Mouse (Mus musculus) liver, adult (tissue): ENCODE measurements around the gene Zfp691.

Experiments
- GATA4 ChIP-seq: IDR thresholded peaks from 2 replicates; pipeline ENCODE4 v1.6.1; 2014; ENCODE audit warnings: mild to moderate bottlenecking, low read length; ENCODE audit not compliant: insufficient replicate concordance

The Zfp691 gene

DNA sequence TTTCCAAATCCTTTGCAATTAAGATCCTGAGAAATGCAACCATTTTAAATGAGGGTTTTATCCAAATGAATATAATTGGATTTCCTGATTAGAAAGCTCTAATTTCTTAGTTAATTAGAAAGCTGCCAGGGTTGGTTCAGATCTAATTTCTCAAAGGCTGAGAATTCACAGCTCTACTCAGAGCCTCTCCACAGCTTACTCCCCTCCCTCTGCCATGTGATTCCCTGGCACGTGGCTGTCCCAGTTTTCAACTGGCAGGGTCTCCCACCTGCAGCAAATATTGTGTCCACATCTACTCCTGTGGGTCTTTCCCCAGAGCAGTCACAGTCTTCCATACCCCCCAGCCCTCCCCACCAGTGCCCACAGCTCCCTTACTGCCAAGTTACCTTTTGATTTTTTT is 9.5 kb upstream of the Zfp691 start:
- no peak for TF ChIP-seq GATA4

DNA sequence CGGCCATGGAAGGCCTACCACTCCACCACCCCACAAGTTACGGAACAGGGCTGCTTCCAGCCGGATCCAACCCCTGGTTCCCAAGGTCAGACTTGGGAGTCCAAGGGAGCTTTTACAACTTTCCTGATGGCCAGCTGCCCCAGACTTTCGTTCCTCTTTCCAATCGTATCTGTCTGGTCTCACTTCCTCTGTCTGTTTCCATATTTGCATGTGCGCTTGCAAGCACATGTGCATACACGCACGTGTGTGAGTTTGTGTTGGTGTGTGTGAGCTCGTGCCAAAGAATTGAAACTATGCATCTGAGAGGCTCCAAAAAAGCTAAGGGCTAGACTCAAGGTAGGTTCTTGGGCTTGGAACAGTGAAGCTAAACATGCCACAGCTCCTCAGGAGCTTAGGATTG is 7.5 kb upstream of the Zfp691 start:
- no peak for TF ChIP-seq GATA4

DNA sequence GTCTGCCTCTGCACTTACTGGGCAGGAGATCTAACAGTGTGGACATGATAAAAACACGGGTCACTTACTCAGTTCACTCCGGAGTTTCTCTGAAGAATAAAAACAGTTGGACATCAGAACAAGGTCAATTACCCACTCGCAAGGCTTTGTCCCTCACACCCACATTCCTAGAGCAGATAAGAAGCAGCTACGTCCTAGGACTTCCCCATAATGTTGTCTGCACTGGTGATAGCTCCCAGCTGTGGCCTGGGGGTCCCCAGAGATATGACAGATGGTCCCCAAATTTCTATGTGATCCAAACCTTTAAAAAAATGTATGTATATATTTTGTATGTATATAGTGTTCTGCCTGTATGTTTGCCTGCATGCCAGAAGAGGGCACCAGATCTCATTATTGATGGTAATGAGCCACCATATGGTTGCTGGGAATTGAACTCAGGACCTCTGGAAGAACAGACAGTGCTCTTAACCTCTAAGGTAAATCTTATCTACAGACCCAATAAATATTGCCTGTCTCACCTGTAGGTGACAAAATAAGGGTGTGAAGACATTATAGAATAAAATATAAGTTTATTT is 6.2 kb upstream of the Zfp691 start:
- no peak for TF ChIP-seq GATA4

DNA sequence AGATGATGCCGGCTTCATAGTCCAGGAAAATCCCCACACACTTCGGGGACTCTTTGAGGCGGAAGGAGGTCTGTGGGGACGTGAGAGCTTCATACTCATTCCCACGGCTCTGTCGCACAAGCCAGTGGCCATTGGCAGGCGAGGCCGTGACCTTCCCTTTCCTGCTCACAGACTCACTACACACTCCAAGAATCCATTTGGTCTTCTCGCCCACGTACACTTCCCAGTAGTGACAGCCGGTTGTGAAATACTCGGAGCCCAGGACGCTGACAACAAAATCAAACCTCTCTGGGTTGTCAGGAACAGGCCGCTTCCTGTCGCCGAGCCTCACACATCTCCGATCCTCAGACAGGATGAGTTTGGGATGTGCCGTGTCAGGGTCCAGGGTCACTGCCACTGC is 4.3 kb upstream of the Zfp691 start:
- TF ChIP-seq GATA4: no peak

DNA sequence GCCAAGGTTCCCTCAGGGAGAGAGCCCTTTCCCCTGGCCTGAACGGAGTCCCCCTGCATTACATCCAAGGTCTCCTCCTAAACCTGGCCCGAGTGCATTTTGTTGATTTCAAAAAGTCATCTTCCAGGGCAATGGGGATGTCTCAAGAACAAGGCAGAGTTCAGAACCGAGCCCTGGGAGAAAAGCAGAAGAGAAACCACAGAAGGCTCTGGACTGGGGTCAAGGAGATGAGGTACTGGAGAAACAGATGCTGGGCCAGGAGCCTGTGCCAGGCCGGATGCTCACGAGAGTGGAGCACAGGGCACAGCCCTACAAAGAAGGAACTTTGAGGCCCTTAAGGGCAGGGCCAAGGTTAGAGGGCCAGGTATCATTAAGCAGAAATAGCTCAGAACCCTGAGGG is 3.7 kb upstream of the Zfp691 start:
- no peak for TF ChIP-seq GATA4

DNA sequence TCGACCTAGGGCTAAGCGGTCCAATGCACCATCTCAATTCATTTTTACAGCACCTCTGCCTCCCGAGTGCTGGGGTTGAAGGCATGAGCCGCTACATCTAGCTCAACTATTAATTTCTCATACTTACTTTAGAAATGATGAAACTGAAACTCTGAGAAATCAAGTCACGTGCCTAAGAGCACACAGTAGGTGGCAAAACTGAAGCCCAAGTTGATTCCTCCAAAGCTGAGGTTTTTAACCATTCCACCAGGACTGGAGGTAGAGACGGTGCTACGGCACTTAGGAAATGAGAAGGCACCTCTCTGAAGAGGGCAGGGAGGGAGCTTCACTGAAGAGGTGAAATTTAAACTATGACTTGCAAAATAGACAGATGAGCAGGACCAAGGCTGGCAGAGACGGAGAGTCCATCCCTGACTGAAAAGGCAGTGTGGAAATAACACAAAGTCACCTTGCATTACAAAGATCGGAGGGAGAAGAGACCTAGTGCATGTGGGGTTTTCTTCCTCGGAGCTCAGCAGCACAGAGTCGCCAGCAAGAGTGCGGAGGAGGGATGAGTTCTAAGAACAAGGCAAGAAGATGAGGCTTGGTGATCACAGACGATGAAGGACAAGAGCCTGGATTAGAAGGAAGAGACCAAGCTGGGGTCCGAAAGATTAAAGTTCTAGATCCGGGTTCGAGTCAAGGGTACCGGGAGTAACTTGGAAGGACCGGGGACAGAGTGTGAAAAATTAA is 910 bp downstream of the Zfp691 start:
- no peak for TF ChIP-seq GATA4

DNA sequence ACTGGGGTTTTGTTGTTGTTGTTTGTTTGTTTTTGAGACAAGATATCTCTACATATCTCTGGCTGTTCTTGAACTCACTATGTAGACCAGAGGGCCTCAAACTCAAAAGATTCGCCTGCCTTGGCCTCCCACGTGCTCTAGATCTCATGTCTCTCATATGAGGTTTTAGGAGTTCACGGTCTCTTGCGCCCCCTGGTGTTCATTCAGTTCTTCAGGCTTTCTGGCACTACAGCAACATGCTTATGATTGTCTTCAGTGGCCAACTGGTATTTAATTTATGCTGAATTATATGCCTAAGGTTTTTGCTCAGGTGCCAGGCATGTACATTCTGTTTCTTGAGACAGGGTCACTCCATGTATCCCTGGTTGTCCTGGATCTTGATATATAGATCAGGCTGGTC is 6.3 kb downstream of the Zfp691 start:
- TF ChIP-seq GATA4: no peak

DNA sequence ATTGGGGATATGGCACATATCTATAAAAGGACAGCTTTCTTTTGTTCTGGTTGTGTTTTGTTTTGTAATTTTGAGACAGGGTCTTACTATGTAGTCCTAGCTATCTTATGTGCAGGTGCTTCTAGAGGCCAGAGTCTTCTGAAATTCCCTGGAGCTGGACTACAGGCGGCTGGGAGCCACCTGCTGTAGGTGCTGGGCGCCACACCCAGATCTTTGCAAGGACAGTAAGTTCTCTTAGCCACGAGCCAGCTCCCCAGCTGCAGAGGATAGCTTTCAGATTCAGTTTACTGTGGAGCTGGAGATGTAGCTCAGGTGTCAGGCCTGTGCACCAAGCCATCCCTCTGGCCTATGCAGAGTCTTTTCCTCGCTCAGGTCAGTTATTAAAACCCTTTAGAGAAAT is 6.9 kb downstream of the Zfp691 start:
- TF ChIP-seq GATA4: no peak

DNA sequence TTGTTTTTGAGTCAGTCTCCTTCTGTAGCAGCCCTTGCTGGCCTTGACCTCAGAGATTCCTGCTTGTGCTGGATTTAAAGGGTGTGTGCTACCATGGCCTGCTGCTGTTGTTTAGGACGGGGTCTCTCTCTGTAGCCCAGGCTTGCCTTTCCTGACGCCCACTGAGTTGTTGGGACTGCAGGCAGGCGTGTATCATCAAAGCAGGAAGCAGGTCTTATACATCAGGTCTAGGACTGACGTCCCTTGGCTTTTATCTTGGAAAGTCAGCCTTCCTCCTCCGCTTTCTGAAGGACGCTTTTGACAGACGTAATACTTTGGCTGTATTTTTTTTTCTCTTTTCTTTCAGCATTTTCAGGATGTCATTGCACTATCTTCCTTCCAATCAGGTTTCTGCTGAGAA is 8.1 kb downstream of the Zfp691 start:
- no peak for TF ChIP-seq GATA4

DNA sequence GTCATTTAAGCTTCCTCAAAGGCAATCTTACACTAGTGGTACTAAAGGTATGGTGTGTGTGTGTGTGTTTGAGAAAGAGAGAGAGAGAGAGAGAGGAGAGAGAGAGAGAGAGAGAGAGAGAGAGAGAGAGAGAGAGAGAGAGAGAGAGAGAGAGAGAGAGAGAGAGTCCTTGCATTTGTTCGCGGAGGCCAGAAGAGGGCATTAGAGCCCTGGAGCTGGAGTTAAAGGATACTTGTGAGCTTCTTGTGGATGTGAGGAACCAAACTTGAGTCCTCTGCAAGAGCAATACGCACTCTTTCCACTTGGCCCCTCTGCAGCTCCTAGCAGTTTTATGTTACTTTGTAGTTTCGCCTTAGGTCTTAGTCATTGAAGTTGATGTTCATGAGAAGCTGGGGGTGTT is 11.0 kb downstream of the Zfp691 start:
- TF ChIP-seq GATA4: no peak

DNA sequence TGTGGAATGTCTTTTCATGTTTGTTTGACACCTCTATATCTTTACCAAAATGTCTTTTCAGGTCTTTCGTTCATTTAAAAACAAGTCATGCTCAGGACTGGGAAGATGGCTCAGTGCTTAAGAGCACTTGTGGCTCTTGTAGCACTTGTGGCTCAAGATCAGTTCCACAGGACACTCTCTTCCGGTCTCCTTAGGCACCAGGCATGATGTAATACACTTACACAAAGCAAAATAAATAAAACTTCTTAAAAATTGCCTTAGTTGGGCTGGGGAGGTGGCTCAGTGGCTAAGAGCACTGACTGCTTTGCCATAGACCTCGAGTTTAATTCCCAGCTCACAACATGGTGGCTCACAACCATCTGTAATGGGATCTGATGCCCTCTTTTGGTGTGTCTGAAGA is 12.6 kb downstream of the Zfp691 start:
- TF ChIP-seq GATA4: no peak

DNA sequence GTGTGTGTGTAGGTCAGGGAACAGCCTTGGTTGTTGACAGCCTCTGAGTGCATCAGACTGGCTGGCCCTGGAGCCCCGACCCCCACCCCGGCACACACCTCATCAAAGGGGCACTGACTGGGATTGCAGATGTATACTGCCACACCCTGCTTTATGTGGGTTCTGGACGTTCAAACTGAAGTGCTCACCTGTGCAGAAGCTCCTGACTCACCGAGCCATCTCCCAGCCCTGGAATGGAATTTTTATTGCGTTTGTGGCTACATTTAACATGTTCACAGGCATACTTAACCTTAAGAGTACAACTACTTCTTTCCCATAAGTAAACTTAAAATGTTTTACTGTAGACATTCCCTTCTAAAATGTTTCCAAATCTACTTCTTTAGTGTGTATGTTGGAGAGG is 16.1 kb downstream of the Zfp691 start:
- no peak for TF ChIP-seq GATA4

DNA sequence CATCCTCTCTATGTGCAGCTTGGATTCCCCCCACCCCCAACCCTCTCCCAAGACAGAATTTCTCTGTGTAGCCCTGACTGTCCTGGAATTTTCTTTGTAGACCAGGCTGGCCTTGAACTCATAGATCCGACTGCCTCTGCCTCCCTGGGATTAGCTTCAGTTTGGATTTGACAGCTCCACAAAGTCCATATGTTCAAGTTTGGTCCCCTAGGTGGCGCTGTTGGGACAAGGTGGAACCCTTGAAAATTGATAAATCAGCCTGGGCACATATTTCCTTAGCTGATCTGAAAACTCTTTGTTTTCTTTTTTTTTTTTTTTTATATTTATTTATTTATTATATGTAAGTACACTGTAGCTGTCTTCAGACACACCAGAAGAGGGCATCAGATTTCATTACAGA is 16.8 kb downstream of the Zfp691 start:
- TF ChIP-seq GATA4: no peak

DNA sequence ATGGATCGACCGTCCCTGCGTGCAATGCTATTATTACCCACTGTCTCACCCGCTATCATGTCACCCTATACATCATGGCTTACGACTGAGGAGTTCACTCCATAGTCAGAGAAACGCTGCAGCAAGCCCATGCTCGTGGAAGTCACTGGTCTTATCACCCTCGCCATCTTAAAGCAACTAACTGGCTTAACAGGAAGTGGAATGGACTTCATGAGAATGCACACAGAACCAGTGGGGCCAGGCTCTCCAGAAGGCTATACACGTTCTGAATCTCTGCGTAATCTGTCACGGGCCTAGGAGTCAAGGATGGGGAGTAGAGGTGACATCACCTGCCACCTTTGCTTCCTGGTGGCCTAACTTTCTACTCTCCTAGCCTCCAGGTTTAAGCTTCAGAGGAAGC is 25.3 kb downstream of the Zfp691 start:
- TF ChIP-seq GATA4: no peak

DNA sequence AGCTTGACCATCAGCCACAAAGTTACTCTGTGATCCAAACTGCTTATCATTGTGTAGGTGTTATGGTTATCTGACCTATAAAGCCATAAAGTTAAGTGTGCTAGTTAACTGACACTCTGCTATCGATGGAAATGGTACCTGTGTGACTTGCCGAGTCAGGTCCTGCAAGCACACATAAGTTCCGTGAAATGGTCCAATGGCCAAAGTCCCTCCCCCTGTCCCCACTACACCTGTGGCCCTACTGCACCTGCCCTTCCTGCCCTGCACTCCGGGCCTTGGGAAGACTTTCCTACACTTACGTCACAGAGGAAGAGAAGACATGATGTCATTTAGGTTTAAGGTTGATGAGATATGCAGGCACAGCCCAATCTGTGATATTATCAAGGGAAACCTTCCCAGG is 26.6 kb downstream of the Zfp691 start:
- no peak for TF ChIP-seq GATA4

DNA sequence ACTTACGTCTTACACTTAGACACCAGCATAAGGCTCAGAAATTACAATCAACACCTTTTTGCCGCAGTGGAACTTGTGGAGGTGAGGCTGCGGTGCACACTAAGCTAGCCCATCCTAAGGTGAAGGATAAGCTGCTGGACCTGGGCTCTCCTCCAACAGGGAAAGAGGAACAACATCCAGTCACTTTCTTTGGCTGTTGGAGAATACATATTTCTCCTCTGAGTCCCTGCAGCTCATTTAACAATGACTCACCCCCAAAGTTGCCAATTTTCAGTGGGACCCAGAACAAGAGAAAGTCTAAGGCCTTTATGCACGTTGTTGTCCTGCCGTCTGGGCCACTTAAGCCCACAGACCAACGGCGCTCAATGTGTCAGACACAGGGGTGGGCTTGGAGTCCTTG is 27.2 kb downstream of the Zfp691 start:
- no peak for TF ChIP-seq GATA4

DNA sequence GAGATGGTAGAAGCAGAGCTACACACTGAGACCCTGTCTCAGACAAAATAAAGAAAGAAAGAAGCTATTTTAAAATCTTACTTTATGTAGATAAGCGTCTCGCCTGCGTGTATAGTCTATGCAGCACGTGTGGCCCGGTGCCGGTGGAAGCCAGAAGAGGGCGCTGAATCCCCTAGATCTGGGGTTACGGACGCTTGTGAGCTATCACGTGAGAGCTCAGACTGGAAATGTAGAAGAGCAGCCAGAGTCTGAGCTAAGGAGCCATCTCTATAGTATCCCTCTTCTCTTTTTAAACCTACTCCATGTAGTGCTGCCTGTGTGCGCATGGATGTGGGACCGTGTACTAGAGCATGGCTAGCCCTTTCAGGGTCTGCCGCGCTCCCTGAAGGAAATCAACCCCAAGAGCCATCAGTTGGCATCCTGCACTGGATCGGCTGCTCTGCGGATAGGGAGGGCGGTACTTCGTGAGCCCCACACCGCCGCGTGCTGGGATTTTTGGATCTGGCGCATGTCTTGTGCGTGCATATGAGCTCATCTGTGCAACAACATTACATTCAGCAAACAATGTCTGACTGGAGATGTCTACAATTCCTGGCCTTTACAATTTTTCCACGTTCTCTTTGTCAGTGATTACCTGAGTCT is 31.6 kb downstream of the Zfp691 start:
- TF ChIP-seq GATA4: no peak

DNA sequence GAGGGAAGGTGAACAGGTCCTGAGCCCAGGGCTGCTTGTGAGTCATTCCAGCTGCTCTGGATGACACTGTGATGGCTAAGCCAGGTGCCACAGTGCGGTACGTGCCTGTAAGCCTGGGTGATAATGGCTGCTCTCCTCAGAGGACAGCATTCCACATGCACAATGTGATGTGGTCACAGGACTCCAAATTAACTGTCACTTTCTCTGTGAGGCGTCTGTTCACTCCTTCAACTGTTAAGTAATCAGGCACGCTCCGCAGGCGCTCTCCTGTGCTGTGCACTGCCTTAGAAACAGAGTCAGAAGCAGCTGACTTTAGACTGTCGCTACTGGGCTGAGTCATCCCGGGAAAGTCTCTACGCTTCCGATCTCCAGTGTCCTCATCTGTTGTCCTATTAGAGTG is 32.8 kb downstream of the Zfp691 start:
- TF ChIP-seq GATA4: no peak

DNA sequence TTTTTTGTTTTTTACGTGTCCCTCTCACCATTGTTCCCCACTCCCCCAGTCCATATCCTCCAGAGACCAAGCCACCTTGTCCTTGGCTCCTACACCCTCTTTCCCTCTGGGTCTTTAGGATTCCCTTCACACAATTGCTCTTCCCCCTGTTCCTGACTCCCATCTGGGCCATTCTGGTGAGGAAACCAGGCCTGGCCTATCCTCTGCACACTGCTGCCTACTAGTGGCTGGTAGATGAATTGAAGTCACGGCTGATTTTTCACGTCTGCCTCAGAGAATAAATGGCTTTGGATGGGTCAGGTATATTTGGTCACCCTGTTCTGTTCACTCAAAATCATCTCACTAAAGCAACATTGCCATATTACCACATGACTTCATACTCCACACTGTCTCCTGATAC is 33.9 kb downstream of the Zfp691 start:
- no peak for TF ChIP-seq GATA4
